Mouse (Mus musculus) CH12.LX (cell line): ENCODE measurements at regions not wholly inside any gene's neighbourhood (a gene's known extent, or its start where the extent isn't known, plus 50 kb on each side); places are given as distances from the start of the nearest gene placed in this dataset.

Experiments used
- DNase-seq: peaks from one replicate; pipeline ENCODE4 v3.0.0-alpha.2; 2013; ENCODE audit errors: extremely low read depth
- H3K27ac ChIP-seq: 2 replicates; pipeline ENCODE4 v1.5.1; 2012; ENCODE audit warnings: low read depth, mild to moderate bottlenecking, control low read depth, moderate library complexity; ENCODE audit not compliant: insufficient read depth
- H3K27me3 ChIP-seq: replicated peaks from 2 replicates; pipeline ENCODE3; 2012; ENCODE audit warnings: inconsistent platforms
- H3K36me3 ChIP-seq, 2 experiments: replicated peaks in 1 of 2; 2 replicates each; pipeline versions ENCODE3 to v1.6.1; 2012; ENCODE audit warnings: inconsistent platforms in 1 of 2, low read length in 1 of 2, mild to moderate bottlenecking in 1 of 2, mixed read lengths in 1 of 2, moderate library complexity in 1 of 2; ENCODE audit not compliant: control insufficient read depth in 1 of 2, insufficient read depth in 1 of 2
- H3K4me1 ChIP-seq, 2 experiments: 2 replicates each; pipeline ENCODE4 v1.6.1; 2012; ENCODE audit warnings: inconsistent platforms in 1 of 2, moderate library complexity in 1 of 2; ENCODE audit not compliant: insufficient read depth in 2 of 2, control insufficient read depth in 1 of 2
- H3K4me2 ChIP-seq: 2 replicates; pipeline ENCODE4 v1.6.1; 2012; ENCODE audit warnings: low read depth, mild to moderate bottlenecking, control low read depth; ENCODE audit not compliant: poor library complexity, insufficient read depth, severe bottlenecking
- H3K4me3 ChIP-seq, 3 experiments: fragments of 150-350 bp in 1 of 3; sonication (generic) in 1 of 3; replicated peaks in 1 of 3; 2 replicates each; pipeline versions ENCODE3 to v1.5.1; 2011 to 2012; ENCODE audit warnings: low read depth in 2 of 3, low read length in 2 of 3, mild to moderate bottlenecking in 2 of 3, moderate library complexity in 2 of 3, control low read depth in 1 of 3, improper control_type of control experiment in 1 of 3, inconsistent platforms in 1 of 3, mixed read lengths in 1 of 3; ENCODE audit not compliant: poor library complexity in 1 of 3
- H3K79me2 ChIP-seq: replicated peaks from 2 replicates; pipeline ENCODE4 v1.6.1; 2012; ENCODE audit warnings: mild to moderate bottlenecking, moderate library complexity; ENCODE audit not compliant: control insufficient read depth, poor library complexity, insufficient read depth, severe bottlenecking; ENCODE audit errors: extremely low read depth
- H3K9ac ChIP-seq: 2 replicates; pipeline ENCODE4 v1.6.1; 2012; ENCODE audit warnings: low read depth, mild to moderate bottlenecking, control low read depth, moderate library complexity; ENCODE audit not compliant: insufficient read depth
- H3K9me3 ChIP-seq: replicated peaks from 2 replicates; pipeline ENCODE3; 2012; ENCODE audit warnings: low read length, inconsistent platforms, mixed read lengths
- CHD1 ChIP-seq: IDR thresholded peaks from 2 replicates; pipeline ENCODE4 v1.6.1; 2012; ENCODE audit warnings: low read depth, low read length, improper control_type of control experiment, inconsistent platforms
- CHD2 ChIP-seq: IDR thresholded peaks from 2 replicates; pipeline ENCODE4 v1.6.1; 2011; ENCODE audit warnings: low read length, improper control_type of control experiment
- EP300 ChIP-seq: IDR thresholded peaks from 2 replicates; pipeline ENCODE4 v1.6.1; 2011; ENCODE audit warnings: low read length, improper control_type of control experiment
- ETS1 ChIP-seq: conservative IDR thresholded peaks from 2 replicates; pipeline ENCODE4 v1.6.1; 2012; ENCODE audit warnings: low read depth, mild to moderate bottlenecking, inconsistent platforms, low read length, improper control_type of control experiment, moderate library complexity
- IRF4 ChIP-seq: IDR thresholded peaks from 2 replicates; pipeline ENCODE4 v1.6.1; 2014; ENCODE audit warnings: low read depth, mild to moderate bottlenecking, inconsistent platforms, low read length, improper control_type of control experiment
- JUN ChIP-seq: IDR thresholded peaks from 2 replicates; pipeline ENCODE4 v1.6.1; 2011; ENCODE audit warnings: low read depth, mild to moderate bottlenecking, low read length, improper control_type of control experiment, moderate library complexity; ENCODE audit not compliant: insufficient read depth
- KAT2A ChIP-seq: IDR thresholded peaks from 2 replicates; pipeline ENCODE4 v1.6.1; 2012; ENCODE audit warnings: low read length, improper control_type of control experiment, inconsistent platforms; ENCODE audit not compliant: insufficient replicate concordance
- MAX ChIP-seq: IDR thresholded peaks from 2 replicates; pipeline ENCODE4 v1.6.1; 2011; ENCODE audit warnings: low read length, improper control_type of control experiment
- MAZ ChIP-seq: IDR thresholded peaks from 2 replicates; pipeline ENCODE4 v1.6.1; 2012; ENCODE audit warnings: low read depth, mild to moderate bottlenecking, inconsistent platforms, low read length, improper control_type of control experiment, moderate library complexity
- PAX5 ChIP-seq: IDR thresholded peaks from 2 replicates; pipeline ENCODE4 v1.6.1; 2012; ENCODE audit warnings: low read length, inconsistent platforms, mixed read lengths
- POLR2A ChIP-seq: IDR thresholded peaks from 2 replicates; pipeline ENCODE4 v1.6.1; 2011; ENCODE audit warnings: low read depth, mild to moderate bottlenecking, improper control_type of control experiment, low read length
- RAD21 ChIP-seq: IDR thresholded peaks from 2 replicates; pipeline ENCODE4 v1.6.1; 2011; ENCODE audit warnings: low read depth, mild to moderate bottlenecking, low read length, improper control_type of control experiment, moderate library complexity
- RCOR1 ChIP-seq: conservative IDR thresholded peaks from 2 replicates; pipeline ENCODE4 v1.6.1; 2012; ENCODE audit warnings: low read depth, mild to moderate bottlenecking, inconsistent platforms, low read length, improper control_type of control experiment
- SMC3 ChIP-seq: IDR thresholded peaks from 2 replicates; pipeline ENCODE4 v1.6.1; 2011; ENCODE audit warnings: low read depth, low read length, improper control_type of control experiment
- UBTF ChIP-seq: IDR thresholded peaks from 2 replicates; pipeline ENCODE4 v1.6.1; 2012; ENCODE audit warnings: low read depth, mild to moderate bottlenecking, inconsistent platforms, low read length, improper control_type of control experiment, moderate library complexity
- USF1 ChIP-seq: IDR thresholded peaks from 2 replicates; pipeline ENCODE4 v1.6.1; 2014; ENCODE audit warnings: low read depth, mild to moderate bottlenecking, inconsistent platforms, low read length, improper control_type of control experiment
- USF2 ChIP-seq: conservative IDR thresholded peaks from 2 replicates; pipeline ENCODE4 v1.6.1; 2011; ENCODE audit warnings: low read depth, low read length, improper control_type of control experiment
- ZMIZ1 ChIP-seq: IDR thresholded peaks from 2 replicates; pipeline ENCODE4 v1.6.1; 2012; ENCODE audit warnings: low read depth, mild to moderate bottlenecking, inconsistent platforms, low read length, improper control_type of control experiment
- ZNF384 ChIP-seq: IDR thresholded peaks from 2 replicates; pipeline ENCODE4 v1.6.1; 2012; ENCODE audit warnings: low read depth, low read length, improper control_type of control experiment, inconsistent platforms
- dilution Hi-C: fragments of 300-500 bp; cut with MboI; formaldehyde crosslinking; loops from 2 replicates; pipeline ENCODE4 v1.14.3; 2020; ENCODE audit warnings: low sequenced_read_pairs; ENCODE audit not compliant: extremely low pct_unique_long_range_greater_than_20kb, extremely low pct_ligation_motif_present
- in situ Hi-C: fragments of 300-500 bp; cut with MboI; formaldehyde crosslinking; loops from 3 replicates; pipeline ENCODE4 v1.14.3; 2019; ENCODE audit warnings: low sequenced_read_pairs, low pct_ligation_motif_present, low pct_unique_long_range_greater_than_20kb, mixed read lengths

GRCm38 (mm10) chr1:90451942-90452557 is 150.7 kb upstream of the Cops8 start:
- no peaks in the 10 kb centered on the region for H3K27me3 ChIP-seq
- dilution Hi-C loops (no loop called here), in situ Hi-C loops (no loop called here)
- no peak overlapping the region for H3K9ac ChIP-seq
- H3K9me3 ChIP-seq: peaks cover 3% of the 10 kb centered on the region
- no peak overlapping the region for H3K4me2 ChIP-seq
- no peak for TF ChIP-seq KAT2A
- no peak for TF ChIP-seq ZMIZ1
- no peak for TF ChIP-seq POLR2A
- no peak for TF ChIP-seq ETS1
- TF ChIP-seq MAX: no peak
- no peak for TF ChIP-seq RAD21
- H3K4me3 ChIP-seq: no peak overlapping the region
- no peaks in the 10 kb centered on the region for H3K4me1 ChIP-seq
- H3K36me3 ChIP-seq: no peaks in the 10 kb centered on the region
- H3K79me2 ChIP-seq: no peaks in the 10 kb centered on the region
- H3K27ac ChIP-seq: no peak overlapping the region
- no peak for DNase-seq

DNA sequence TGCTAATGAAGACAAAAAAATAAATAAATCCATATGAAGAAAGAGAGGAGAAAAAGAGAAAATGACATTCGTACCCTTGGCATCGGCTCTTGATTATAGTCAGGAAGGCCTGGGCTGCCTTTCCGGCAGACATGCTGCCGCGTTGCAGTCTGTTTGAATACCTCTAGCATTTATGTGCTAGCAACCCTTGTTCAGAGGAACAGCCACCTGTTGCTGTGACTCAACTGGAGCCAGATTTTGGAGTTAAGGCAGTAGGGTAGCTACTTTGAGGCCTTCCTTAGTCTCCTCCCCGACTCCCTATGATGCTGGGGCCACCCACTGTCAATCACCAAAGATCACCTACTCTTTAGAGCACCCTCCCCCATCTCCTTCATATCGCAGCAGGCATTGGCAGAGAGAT is 148.5 kb upstream of the Cops8 start:
- dilution Hi-C loops (no loop called here), in situ Hi-C loops (no loop called here)
- Histone ChIP-seq H3K4me3 (no peak overlapping the region), H3K4me2 (no peak overlapping the region), H3K27me3 (no peaks in the 10 kb centered on the region), H3K36me3 (no peaks in the 10 kb centered on the region), H3K9ac (no peak overlapping the region), H3K27ac (no peak overlapping the region), H3K79me2 (no peaks in the 10 kb centered on the region), H3K9me3 (no peaks in the 10 kb centered on the region), H3K4me1 (peaks cover 0 to 3% of the 10 kb centered on the region in 2 experiments; a peak in 2 of 4 replicates)
- DNase-seq: no peak
- TF ChIP-seq EP300 (no peak), POLR2A (no peak), PAX5 (no peak), UBTF (no peak), ZNF384 (no peak), USF1 (no peak), CHD1 (no peak), IRF4 (no peak), ZMIZ1 (no peak), MAZ (no peak), CHD2 (no peak)

DNA sequence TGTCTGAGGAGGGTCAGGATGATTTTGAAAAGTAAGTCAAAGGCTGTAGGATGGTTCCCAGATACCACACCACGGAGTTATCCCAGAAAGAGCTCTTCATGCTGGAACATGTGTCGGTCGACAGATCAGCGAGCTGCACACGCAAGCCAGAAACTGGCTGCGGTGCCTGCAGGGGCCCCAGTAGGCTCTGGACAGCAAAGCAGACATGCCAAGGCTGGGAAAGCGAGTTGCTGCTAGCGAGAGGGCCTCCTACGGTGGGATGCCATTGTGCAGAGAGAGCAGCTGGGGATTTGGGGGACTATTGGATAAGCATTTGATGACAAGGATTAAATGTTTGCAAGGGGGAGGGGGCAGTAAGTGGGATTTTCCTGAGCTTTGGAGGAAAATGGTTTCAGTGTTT is 145.4 kb upstream of the Cops8 start:
- Histone ChIP-seq H3K36me3 (no peaks in the 10 kb centered on the region), H3K27ac (no peak overlapping the region), H3K4me3 (no peak overlapping the region), H3K9ac (no peak overlapping the region), H3K79me2 (no peaks in the 10 kb centered on the region), H3K4me2 (no peak overlapping the region), H3K4me1 (peaks cover 0 to 32% of the 10 kb centered on the region in 2 experiments; a peak in 2 of 4 replicates), H3K27me3 (no peaks in the 10 kb centered on the region), H3K9me3 (peaks cover 5% of the 10 kb centered on the region)
- TF ChIP-seq JUN (no peak), ZMIZ1 (no peak), RAD21 (no peak), USF2 (no peak), KAT2A (no peak), RCOR1 (no peak), UBTF (no peak), SMC3 (no peak)
- in situ Hi-C loops: no loop called here
- dilution Hi-C loops: no loop called here
- DNase-seq: no peak
